Mouse (Mus musculus): ENCODE data around the gene Slc44a2.

DNA sequence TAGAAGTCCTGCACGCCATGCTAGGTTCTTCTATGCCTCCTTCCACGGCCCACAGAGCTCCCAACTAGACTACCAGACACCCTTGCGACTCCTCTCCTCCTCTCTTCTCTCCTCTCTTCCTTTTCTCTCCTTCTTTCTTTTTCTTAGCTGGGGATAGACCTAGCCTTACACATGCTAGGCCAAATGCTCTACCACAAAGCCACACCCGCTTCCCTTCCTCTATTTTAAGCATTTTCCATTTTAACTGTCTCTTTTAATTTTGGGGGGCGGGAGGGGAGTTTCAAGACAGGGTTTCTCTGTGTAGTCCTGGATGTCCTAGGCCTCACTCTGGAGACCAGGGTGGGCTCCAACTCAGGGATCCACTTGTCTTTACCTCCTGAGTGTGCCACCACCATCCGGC is 1.7 kb upstream of the Slc44a2 start:
- no peak for TF ChIP-seq CTCF (conservative IDR thresholded peaks at IDR 0.05; ENCODE audit: insufficient read depth, insufficient read length, low read depth, low read length)
- TF ChIP-seq POLR2A (IDR thresholded peaks at IDR 0.05; ENCODE audit: low read depth, low read length) = no peak

All from kidney, adult 2 months (tissue).